Mouse (Mus musculus) kidney, embryonic 15.5 days (tissue): ENCODE data around the gene Dnah2. TPM values are rescaled to one million over a fixed set of nuclear protein-coding genes. Genes with fewer than 3 reads are reported as not detected.
A peak's percentile ranks its signal among the peaks of the same experiment; 100 is the strongest.
"Not testable (repeated sequence)": the region's sequence is repeated elsewhere in the genome, so short reads cannot be mapped to it uniquely, and the experiment has no call there.

ENCODE experiments used
- ATAC-seq: fragments of 200-750 bp; cut with Nextera tagmentation; replicated peaks from 2 replicates; pipeline ENCODE4 v1.8.0; 2017; ENCODE audit warnings: moderate TSS enrichment; ENCODE audit not compliant: low FRiP score
- H3K27ac ChIP-seq: fragments of 300-500 bp; sonication (generic); 2 replicates; pipeline ENCODE4 v1.5.1; 2015; ENCODE audit warnings: mild to moderate bottlenecking, inconsistent platforms
- H3K27me3 ChIP-seq: fragments of 300-500 bp; sonication (generic); 2 replicates; pipeline ENCODE4 v1.6.1; 2015; ENCODE audit warnings: inconsistent platforms
- H3K36me3 ChIP-seq: fragments of 300-500 bp; sonication (generic); 2 replicates; pipeline ENCODE4 v1.6.1; 2015; ENCODE audit warnings: inconsistent platforms
- H3K4me1 ChIP-seq: fragments of 300-500 bp; sonication (generic); 2 replicates; pipeline ENCODE4 v1.6.1; 2015; ENCODE audit warnings: inconsistent platforms
- H3K4me2 ChIP-seq: fragments of 300-500 bp; sonication (generic); 2 replicates; pipeline ENCODE4 v1.6.1; 2015; ENCODE audit warnings: moderate library complexity, mild to moderate bottlenecking, inconsistent platforms
- H3K4me3 ChIP-seq: fragments of 300-500 bp; sonication (generic); replicated peaks from 2 replicates; pipeline ENCODE4 v1.5.1; 2015; ENCODE audit warnings: mild to moderate bottlenecking, inconsistent platforms
- H3K9ac ChIP-seq: fragments of 300-500 bp; sonication (generic); 2 replicates; pipeline ENCODE4 v1.6.1; 2015; ENCODE audit warnings: mild to moderate bottlenecking, inconsistent platforms
- H3K9me3 ChIP-seq: fragments of 300-500 bp; sonication (generic); replicated peaks from 2 replicates; pipeline ENCODE4 v1.6.1; 2016; ENCODE audit warnings: inconsistent platforms
- WGBS: fragments of 180-500 bp; shearing (Covaris S2); methylation state at CpG from one replicate; pipeline ENCODE4 v1.1.7; 2015; ENCODE audit warnings: mixed read lengths; 5-methylcytosine and 5-hydroxymethylcytosine counted together
- polyA plus RNA-seq: library from polyadenylated mRNA; unstranded; fragments of >200 nt; fragmentation: Nextera tagmentation; extraction: Ambion mirVana; gene quantifications from 2 replicates; pipeline ENCODE4 v1.2.1, GENCODE M21; 2015

The Dnah2 gene
- polyA plus RNA-seq, 1 experiment from 2014 or later, result 0.73 TPM

DNA sequence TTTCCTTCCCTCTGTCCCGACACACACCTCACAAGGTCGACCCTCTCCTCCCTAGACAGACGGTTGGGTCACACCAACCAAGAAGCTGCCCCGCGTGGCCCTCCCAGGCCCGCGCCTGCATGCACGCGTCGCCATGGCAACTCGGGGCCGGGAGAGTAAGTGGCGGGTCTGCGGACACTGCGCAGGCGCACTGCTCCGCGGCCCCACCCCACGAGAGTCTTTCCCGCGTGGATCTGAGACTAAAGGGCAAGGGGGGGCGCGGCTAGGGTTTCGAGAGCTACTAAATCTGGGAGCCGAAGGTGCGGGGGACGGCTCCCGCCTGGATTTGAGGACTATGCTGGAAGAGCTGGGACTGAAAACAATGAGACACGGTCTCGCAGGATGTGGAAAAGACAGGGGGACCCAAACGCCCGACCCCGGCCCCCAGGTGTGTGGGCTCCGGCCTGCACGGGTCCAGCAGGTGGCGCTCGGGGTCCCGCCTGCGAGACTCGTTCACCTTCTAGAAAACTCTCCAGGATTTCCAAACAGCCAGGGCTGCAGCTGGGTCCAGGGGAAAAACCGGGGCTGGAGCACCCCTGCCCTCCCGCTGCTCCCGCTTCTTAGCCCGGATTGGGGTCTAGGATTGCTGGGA lies 2.4 kb downstream of the Dnah2 start:
- Histone ChIP-seq H3K9ac (peak overlapping the region; percentile 65), H3K27me3 (peaks cover 16% of the 10 kb centered on the region), H3K9me3 (no peaks in the 10 kb centered on the region), H3K36me3 (no peaks in the 10 kb centered on the region), H3K4me1 (peaks cover 35% of the 10 kb centered on the region), H3K4me3 (peak overlapping the region; percentile 52), H3K27ac (peak overlapping the region; percentile 92), H3K4me2 (peak overlapping the region; percentile 99)
- under 1% methylated on average over 44 of the region's 44 CpGs for WGBS
- ATAC-seq, result peak; percentile 70

DNA sequence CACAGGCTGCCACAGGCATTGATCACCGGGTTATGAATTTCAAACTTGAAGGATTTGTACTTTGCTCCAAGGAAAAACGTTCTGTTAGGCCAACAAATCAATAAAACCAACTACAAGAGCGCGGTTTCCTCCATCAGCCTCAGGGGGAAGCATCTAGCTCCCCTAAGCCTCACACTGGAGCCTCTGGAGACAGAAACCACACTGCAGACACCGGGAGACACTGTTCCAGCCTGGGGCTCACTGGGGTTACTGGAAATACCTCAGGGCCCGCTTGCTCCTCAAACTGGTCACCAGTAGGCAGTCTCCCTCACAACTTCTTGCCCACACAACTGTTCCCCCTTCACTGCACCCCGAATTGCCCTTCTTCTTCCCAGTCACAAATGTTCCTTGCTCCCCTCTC lies 3.0 kb downstream of the Dnah2 start:
- Histone ChIP-seq H3K27ac (peak overlapping the region; percentile 92), H3K27me3 (peaks cover 16% of the 10 kb centered on the region), H3K4me1 (peaks cover 35% of the 10 kb centered on the region), H3K9ac (peak overlapping the region; percentile 65), H3K4me3 (peak overlapping the region; percentile 52), H3K4me2 (peak overlapping the region; percentile 99), H3K36me3 (no peaks in the 10 kb centered on the region), H3K9me3 (no peaks in the 10 kb centered on the region)
- peak; percentile 12; the same call in 1 of the 2 replicates for ATAC-seq
- WGBS, result 17% methylated on average over 7 of the region's 7 CpGs

DNA sequence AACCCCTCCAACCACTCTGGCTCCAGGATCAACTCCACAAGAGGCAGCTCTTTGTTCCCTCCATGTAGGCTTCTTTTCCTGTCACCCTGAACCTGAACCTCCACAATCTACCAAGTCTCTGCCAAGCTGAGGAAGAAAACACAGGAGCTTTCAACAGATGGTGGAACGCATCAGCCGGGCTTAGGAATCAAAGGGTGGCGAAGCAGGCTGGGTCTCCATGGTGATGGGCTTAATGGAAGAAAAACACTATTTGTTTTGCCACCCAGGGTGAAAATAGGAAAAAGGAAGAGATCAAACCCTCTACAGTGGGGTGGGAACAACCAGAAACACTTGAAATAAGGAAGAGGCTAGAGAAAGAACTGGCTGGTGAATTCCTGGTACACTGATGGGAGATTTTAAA lies 5.3 kb downstream of the Dnah2 start:
- 41% methylated on average over 3 of the region's 3 CpGs for WGBS
- no peak overlapping the region for H3K4me2 ChIP-seq
- H3K4me3 ChIP-seq, result no peak overlapping the region
- peaks cover 10% of the 10 kb centered on the region for H3K27me3 ChIP-seq
- H3K9me3 ChIP-seq, result no peaks in the 10 kb centered on the region
- peaks cover 21% of the 10 kb centered on the region for H3K4me1 ChIP-seq
- H3K36me3 ChIP-seq, result no peaks in the 10 kb centered on the region
- no peak for ATAC-seq
- no peak overlapping the region for H3K9ac ChIP-seq
- H3K27ac ChIP-seq, result no peak overlapping the region

DNA sequence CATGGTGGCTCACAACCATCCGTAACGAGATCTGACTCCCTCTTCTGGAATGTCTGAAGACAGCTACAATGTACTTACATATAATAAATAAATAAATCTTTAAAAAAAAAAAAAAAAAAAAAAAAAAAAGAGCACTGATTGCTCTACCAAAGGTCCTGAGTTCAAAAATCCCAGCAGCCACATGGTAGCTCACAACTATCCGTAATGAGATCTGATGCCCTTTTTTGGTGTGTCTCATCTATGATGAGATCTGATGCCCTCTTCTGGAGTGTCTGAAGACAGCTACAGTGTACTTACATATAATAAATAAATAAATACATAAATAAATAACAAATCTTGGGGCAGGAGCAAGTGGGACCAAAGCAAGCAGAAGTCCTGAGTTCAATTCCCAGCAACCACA lies 7.2 kb downstream of the Dnah2 start:
- H3K27ac ChIP-seq, H3K9ac ChIP-seq, H3K36me3 ChIP-seq, ATAC-seq, H3K9me3 ChIP-seq, H3K4me2 ChIP-seq, H3K27me3 ChIP-seq, H3K4me3 ChIP-seq: not testable (repeated sequence)
- 65% methylated on average over 1 of the region's 3 CpGs for WGBS
- H3K4me1 ChIP-seq, result peaks cover 14% of the 10 kb centered on the region

DNA sequence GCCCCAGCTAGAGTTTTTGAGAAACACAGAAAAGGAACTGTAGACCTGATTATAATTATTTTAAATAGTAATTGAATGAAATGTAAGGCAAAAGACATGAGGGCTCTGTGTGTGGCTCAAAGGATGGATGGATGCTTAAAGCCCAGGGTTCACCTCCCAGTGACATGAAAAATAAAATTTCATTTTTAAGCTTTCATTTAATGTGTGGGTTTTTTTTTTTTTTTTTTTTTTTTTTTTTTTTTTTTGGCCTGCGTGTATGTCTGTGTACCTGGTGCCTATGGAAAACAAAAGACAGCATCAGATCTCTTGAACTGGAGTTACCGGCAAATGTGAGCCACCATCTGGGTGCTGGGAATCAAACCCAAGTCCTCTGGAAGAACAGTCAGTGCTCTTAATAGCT lies 8.2 kb downstream of the Dnah2 start:
- H3K4me1 ChIP-seq, result peaks cover 4% of the 10 kb centered on the region; the same call in 1 of the 2 replicates
- no peak overlapping the region for H3K27ac ChIP-seq
- no peaks in the 10 kb centered on the region for H3K27me3 ChIP-seq
- no peak overlapping the region for H3K4me3 ChIP-seq
- no peaks in the 10 kb centered on the region for H3K36me3 ChIP-seq
- no peak overlapping the region for H3K4me2 ChIP-seq
- no peak overlapping the region for H3K9ac ChIP-seq
- H3K9me3 ChIP-seq, result no peaks in the 10 kb centered on the region
- WGBS, result 96% methylated on average over 2 of the region's 2 CpGs
- ATAC-seq, result no peak

DNA sequence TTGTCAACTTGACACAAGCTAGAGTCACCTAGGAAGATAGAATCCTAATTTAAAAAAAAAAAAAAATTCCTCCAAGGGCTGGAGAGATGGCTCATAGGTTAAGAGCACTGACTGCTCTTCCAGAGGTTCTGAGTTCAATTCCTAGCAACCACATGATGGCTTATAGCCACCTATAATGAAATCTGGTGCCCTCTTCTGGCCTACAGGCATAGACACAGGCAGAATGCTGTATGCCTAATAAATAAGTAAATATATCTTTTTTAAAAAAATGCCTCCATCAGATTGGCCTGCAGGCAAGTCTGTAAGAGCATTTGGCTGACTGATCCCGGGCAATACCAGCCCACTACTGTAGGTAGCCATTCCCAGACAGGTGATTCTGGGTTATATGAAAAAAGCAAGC lies 13.9 kb downstream of the Dnah2 start:
- H3K4me1 ChIP-seq, result peaks cover 4% of the 10 kb centered on the region; the same call in 1 of the 2 replicates
- no peak for ATAC-seq
- H3K9me3 ChIP-seq, result no peaks in the 10 kb centered on the region
- H3K27ac ChIP-seq, result no peak overlapping the region
- no peaks in the 10 kb centered on the region for H3K27me3 ChIP-seq
- no peak overlapping the region for H3K4me3 ChIP-seq
- no peaks in the 10 kb centered on the region for H3K36me3 ChIP-seq
- no peak overlapping the region for H3K4me2 ChIP-seq
- WGBS, result 78% methylated on average over 1 of the region's 1 CpGs
- H3K9ac ChIP-seq, result no peak overlapping the region

DNA sequence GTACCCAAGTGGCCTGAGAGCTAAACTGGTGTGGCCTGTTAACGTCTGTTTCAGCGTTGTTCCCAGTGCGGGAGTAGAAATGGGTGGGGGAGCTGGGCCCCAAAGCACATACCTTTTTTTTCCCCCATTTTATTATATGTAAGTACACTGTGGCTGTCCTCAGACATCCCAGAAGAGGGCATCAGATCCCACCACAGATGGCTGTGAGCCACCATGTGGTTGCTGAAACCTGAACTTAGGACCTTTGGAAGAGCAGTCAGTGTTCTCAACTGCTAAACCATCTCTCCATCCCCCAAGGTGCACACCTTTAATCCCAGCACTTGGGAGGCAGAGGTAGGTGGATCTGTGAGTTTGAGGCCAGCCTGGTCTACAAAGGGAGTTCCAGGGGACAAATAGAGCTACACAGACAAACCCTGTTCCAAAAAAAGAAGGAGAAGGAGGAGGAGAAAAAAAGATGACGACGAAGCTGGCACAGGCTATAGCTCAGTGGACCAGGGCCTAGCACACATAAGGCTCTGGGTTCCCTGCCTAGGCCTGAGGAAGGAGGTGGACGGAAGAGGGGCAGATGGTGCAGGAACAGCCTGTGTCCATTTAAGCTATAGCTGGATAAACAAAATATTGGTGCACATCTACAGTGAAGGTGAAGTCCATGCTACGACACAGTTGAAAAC lies 16.3 kb downstream of the Dnah2 start:
- 80% methylated on average over 7 of the region's 7 CpGs for WGBS

DNA sequence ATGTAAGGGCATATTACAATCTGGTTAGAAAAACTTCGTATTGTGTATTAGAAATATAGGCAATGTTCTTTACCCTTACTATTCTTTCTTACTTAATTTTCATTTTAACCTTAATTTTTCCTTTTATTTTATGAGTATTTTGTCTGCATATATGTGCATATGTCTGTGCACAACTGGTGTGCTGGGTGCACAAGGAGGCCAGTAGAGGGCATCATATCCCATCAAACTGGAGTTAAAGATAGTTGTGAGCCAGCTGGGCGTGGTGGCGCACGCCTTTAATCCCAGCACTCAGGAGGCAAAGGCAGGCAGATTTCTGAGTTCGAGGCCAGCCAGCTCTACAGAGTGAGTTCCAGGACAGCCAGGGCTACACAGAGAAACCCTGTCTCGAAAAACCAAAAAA lies 18.2 kb downstream of the Dnah2 start:
- H3K27ac ChIP-seq, H3K9me3 ChIP-seq: not testable (repeated sequence)
- 90% methylated on average over 6 of the region's 6 CpGs for WGBS

More for the DNA sequence above, 16.3 kb downstream of the Dnah2 start:
- Histone ChIP-seq H3K27me3 (0 out of 2 replicates have a peak, but pooled peaks cover 7% of the 10 kb centered on the region), H3K4me2 (no peak overlapping the region), H3K4me1 (peaks cover 4% of the 10 kb centered on the region), H3K9ac (no peak overlapping the region), H3K4me3 (no peak overlapping the region), H3K27ac (no peak overlapping the region), H3K36me3 (no peaks in the 10 kb centered on the region), H3K9me3 (no peaks in the 10 kb centered on the region)
- no peak for ATAC-seq

DNA sequence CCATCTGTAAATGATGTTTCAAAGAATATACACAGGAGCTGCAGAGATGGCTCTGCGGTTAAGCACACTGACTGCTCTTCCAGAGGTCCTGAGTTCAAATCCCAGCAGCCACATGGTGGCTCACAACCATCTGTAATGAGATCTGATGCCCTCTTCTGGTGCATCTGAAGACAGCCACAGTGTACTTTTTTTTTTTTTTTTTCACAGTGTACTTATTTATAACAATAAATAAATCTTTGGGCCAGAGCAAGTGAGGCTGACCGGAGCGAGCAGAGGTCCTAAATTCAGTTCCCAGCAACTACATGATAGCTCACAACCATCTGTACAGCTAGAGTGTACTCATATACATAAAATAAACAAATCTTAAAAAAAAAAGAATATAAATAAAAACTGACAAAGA lies 18.6 kb downstream of the Dnah2 start:
- H3K9me3 ChIP-seq, H3K36me3 ChIP-seq, H3K9ac ChIP-seq, H3K4me2 ChIP-seq, H3K27ac ChIP-seq, H3K27me3 ChIP-seq, H3K4me3 ChIP-seq, ATAC-seq: not testable (repeated sequence)
- 81% methylated on average over 3 of the region's 3 CpGs for WGBS
- peaks cover 11% of the 10 kb centered on the region for H3K4me1 ChIP-seq

More for the DNA sequence above, 18.2 kb downstream of the Dnah2 start:
- peaks cover 11% of the 10 kb centered on the region for H3K4me1 ChIP-seq
- H3K4me2 ChIP-seq, H3K4me3 ChIP-seq, H3K27me3 ChIP-seq, H3K36me3 ChIP-seq, H3K9ac ChIP-seq, ATAC-seq: not testable (repeated sequence)

DNA sequence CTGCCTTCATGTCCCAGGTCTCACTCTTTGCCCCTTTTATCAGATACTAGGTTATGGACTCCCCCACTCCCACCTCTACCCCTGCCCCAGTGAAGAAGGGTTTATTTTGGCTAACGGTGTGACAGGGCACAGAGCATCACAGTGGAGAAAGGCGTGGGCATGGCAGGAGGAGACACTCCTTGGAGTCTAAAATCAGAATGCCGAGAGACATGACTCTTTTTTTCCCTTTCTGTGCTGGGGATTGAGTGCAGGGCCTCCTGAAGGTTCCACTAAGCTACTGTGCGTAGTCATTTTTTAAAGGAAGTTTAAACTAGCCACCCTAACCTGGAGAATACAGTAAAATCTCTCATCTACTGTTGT lies 20.9 kb downstream of the Dnah2 start:
- no peak for ATAC-seq
- no peak overlapping the region for H3K4me2 ChIP-seq

DNA sequence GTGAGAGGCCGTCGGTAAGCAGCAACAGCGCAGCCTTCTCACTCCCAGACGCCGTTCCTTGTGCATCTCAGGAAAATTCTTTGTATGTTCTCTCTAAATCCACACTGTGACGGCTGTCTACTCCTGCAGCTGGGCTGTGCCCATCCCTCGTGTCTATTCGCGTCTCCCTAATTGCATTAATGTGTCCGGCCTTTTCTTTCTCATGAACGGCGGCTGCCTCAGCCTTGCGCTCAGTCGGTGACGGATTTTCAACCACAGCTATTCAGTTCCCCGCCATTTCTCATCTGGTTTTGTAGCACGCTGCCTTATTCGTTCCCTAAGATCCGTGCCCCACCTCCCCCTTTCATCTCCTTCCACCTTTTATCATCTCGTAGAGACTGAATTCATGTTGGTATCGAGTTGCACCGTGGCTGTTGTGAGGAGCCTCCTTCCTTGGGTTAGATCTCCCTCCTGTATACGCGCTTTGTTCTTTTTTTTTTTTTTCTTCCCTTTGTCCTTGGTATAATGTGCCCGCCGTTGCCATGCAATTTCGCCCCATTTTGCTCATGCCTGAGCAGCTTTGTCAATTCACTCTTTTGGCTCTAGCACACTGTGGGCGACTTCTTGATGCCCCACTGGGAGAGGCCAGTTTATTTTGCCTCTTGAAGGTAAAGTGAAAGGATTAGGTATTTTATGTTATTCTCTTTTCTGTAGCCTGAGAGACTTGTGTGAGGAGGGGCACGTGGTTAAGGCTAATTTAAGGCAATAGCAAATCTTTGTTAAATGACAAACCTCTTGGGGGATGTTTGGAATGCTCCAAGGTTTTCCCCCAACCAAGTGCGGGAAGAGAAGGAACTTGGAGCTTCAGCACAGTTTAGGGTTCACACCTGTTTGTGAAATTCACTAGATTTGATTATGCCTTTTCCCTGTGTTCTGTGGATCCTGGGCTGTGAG lies 21.5 kb downstream of the Dnah2 start:
- no peaks in the 10 kb centered on the region for H3K9me3 ChIP-seq
- H3K36me3 ChIP-seq, result no peaks in the 10 kb centered on the region
- no peak overlapping the region for H3K27ac ChIP-seq
- peaks cover 11% of the 10 kb centered on the region for H3K4me1 ChIP-seq
- H3K27me3 ChIP-seq, result 0 out of 2 replicates have a peak, but pooled peaks cover 10% of the 10 kb centered on the region
- 6% methylated on average over 30 of the region's 30 CpGs for WGBS
- H3K4me2 ChIP-seq, result peak overlapping the region; percentile 68
- H3K9ac ChIP-seq, result peak overlapping the region; percentile 37
- peak overlapping the region; percentile 33 for H3K4me3 ChIP-seq
- no peak for ATAC-seq

More for the DNA sequence above, 20.9 kb downstream of the Dnah2 start:
- H3K9ac ChIP-seq, result no peak overlapping the region
- H3K9me3 ChIP-seq, result no peaks in the 10 kb centered on the region
- WGBS, result 81% methylated on average over 4 of the region's 4 CpGs
- H3K4me1 ChIP-seq, result peaks cover 11% of the 10 kb centered on the region
- H3K36me3 ChIP-seq, result no peaks in the 10 kb centered on the region
- no peak overlapping the region for H3K27ac ChIP-seq
- 0 out of 2 replicates have a peak, but pooled peaks cover 10% of the 10 kb centered on the region for H3K27me3 ChIP-seq
- H3K4me3 ChIP-seq, result no peak overlapping the region

DNA sequence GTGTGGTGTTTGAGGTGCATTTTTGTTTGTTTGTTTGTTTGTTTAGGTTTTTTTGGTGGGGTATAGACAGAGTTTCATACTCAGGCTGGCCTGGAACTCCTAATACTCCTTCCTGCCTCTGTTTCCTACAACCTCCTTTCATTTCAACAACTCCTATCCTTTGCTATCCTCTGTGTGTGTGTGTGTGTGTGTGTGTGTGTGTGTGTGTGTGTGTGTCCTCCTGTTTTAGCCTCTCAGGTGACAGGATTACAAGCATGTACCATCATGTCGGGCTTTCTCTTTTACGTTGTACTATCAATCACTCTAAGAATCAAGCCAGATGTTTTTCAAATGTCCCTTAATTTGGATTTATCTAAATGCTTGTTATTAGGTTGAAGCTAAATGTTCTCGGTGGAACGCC lies 22.3 kb downstream of the Dnah2 start:
- Histone ChIP-seq H3K9me3 (no peaks in the 10 kb centered on the region), H3K36me3 (no peaks in the 10 kb centered on the region), H3K27ac (no peak overlapping the region), H3K4me3 (peak overlapping the region; percentile 33), H3K27me3 (0 out of 2 replicates have a peak, but pooled peaks cover 10% of the 10 kb centered on the region), H3K9ac (no peak overlapping the region), H3K4me1 (peaks cover 11% of the 10 kb centered on the region), H3K4me2 (peak overlapping the region; percentile 68)
- ATAC-seq, result no peak
- 30% methylated on average over 4 of the region's 4 CpGs for WGBS
